Mouse (Mus musculus): ENCODE results near the gene 3110082I17Rik.
A peak's percentile ranks its signal among the peaks of the same experiment; 100 is the strongest.

3110082I17Rik gene

DNA sequence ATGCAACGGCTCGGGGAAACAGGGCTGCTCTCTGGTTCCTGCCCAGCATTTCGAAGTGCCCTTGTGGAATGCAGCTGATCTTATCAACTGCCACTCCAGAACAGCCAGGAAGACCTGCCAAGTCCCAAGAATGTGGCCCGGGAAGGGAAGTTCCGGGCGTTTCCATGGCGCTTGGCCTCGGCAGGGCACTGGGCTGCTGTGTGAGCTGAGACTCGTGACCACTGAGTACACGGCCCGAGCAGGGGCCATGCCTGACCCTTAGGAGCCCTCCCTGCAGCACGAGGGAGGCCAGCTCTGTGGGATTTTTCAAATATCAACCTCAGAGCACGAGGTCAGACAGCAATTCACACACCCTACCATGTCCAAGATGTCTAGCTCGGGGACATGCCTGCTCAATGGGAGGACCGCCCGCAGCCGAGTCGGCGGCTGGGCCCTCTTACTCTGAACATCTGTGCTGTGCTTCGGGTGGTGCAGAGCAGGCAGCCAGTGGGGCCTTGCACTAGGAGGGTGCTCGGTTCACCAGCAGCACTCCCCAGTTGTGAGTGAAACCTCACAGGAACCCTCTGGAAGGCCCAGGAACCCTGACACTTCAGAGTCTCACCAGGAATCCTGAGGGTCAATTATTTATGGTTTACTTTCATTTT lies 81.2 kb downstream of the 3110082I17Rik start:
- DNase-seq (ENCODE audit: low spot score in 2 of 2), result peak; percentile 58 to 64

DNA sequence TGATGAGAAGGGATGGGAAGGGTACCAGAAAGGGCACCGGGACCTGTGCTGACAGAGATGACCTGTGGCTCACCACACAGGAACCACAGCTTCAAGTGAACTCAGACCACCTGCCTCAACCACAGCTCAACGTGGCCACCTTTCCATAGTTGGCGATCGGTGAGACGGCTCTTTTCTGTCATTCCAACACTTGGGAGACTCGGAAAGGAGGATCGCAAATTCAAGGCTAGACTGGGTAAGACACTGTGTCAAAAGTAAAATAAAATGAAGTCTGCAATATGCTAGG lies 82.1 kb downstream of the 3110082I17Rik start:
- DNase-seq (ENCODE audit: low spot score in 2 of 2), result no peak

DNA sequence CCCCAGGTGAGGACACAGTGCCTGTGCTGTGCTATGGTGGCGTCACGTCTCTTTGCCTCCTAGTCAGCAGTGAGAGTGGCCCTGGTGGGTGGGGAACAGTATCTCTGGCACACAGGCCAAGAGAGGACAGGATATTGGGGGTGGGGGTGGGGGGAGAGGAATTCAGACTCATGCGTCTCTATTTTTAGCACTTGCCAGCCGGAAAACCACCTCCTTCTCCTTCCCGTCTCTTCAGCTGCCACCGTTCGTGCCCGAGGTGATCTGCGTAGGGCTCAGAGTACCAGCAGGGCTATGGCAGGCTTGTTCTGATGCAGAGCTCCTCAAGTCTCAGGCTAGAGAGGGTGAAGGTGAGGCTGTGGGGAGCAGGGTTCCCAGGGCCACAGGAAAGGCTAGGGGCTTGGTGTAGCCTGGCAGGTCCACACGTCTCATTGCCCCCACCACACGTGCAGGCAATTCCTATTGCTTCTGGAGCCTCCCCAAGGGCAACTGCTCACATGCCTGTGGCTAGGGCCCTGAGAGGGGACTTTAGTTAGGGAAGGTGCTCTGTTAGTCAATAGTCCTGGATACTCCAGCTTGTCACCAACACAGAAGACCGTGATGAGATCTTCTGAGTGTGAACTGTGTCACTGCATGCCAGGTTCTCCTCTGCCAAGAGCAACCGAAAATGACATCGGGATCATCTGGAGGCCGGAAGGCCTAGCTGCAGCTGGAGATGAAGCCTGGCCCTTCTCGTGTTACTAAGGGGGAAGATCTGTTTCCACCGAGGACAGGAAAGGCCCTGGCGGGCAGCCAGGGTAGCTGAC lies 82.7 kb downstream of the 3110082I17Rik start, which contains the start of gene Gpr146:
Gpr146 (plus strand) TSS at position 230 of the 803 bp plus-strand sequence.
- DNase-seq (ENCODE audit: low spot score in 2 of 2), result peak; percentile 62 to 75

DNA sequence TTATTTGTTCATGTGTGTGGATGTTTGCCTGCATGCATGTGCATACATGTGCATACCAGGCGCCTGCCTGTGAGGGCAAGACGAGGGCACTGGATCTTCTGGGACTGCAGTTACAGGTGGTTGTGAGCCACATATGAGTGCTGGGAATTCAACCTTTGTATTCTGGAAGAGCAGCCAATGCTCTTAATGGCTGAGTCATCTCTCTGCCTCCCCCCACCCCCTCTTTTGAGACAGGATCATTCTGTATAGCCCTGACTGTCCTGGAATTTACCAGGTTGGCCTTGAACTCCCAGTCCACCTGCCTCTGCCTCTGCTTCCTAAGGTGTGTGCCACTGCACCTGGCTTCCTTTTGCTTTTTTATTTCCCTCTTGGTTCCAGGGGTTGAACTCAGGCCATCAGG lies 85.5 kb downstream of the 3110082I17Rik start:
- no peak for DNase-seq (ENCODE audit: low spot score in 2 of 2)

DNA sequence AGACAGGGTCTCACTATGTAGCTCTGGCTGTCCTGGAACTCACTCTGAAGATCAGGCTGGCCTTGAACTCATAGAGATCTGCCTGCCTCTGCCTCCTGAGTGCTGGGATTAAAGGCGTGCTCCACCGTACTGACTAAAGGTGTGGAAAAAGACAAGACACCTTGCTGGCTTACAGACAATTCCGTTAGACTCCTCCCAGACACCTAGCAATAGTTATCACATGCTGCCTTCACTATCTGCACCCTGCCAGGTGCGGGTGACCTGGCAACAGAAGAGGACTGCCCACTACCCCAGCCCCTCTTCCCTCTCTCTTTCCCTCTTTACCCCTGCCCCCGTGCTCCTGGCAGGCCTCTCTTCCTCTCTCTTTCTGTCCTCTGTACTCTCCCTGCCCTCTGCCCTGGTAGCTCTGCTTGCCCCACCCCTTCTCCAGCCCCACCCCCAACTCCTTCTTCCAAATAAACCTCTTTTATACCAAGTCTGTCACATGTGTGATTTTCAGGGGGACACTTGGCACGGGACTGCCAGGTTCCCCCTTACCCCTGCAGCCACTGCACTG lies 86.4 kb downstream of the 3110082I17Rik start:
- DNase-seq (ENCODE audit: low spot score in 2 of 2), result no peak

DNA sequence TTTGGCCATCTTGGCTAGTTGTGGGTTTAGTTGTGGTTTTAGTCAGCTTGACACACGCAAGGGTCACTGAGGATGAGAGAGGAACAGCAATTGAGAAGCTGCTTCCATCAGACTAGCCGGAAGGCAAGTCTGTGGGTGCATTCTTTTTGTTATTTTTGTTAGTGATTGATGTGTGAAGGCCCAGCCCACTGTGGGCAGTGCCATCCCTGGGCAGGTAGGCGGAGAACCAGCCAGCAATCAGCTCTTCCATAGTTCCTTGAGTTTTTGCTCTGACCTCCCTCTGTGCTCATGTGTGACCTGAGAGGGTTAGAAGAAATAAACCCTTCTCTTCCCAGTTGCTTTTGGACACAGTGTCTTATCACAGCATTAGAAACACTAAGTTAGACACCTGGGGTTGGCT lies 87.2 kb downstream of the 3110082I17Rik start:
- no peak for DNase-seq (ENCODE audit: low spot score in 2 of 2)

DNA sequence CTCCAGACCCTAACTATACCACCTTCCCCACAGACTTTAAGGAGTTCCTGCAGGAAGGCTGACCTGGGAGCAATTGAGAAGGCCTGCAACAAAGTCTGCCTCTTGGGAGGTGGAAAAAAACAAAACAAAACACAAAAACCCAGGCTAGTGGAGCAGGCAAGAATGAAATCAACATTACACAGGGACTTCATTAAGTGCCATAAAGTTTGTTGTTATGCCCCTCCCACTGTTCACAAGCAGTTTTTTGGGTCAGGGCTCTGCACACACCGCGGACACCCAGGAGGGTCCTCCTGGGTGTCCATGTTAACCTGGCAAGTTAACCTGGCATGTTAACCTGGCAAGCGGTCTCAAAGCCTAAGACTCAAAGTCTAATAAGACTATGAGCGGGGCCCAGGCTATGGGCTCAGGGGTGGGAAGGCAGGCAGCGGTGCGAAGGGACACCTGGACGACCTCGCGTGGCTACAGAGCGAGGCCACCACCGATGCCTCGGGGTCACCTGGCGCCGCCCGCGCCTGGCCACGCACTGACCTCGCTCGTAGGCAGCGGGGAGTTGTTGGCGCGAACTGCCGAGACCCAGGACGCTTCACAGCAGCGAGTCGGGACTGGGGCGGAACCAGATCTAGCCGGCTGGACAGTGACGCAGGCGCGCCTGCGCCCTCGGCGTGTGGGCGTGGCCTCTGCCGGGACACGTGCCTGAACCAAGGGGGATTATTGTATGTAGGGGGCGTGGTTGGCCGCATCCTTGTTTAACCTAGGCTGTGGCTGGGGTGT lies 88.5 kb downstream of the 3110082I17Rik start:
- DNase-seq (ENCODE audit: low spot score in 2 of 2), result peak; percentile 87 to 95

DNA sequence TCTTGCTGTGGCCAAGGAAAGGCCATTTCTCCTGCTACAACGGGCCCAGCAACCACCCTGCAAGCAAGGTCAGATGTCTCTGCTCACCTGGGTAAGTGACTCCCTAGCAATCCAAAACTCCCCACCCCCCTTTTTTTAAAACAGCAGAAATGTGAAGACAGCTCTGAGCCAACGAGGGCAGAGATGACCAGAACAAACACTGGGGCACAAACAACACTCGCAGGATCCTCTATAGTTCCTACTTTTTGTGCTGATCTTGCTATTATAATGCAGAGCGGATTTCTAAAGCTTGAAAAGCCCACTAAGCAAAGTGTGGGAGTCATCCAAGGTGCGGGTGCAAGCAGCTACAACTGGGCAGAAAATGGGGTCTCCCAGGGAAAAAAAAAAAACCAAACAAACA lies 89.2 kb downstream of the 3110082I17Rik start:
- DNase-seq (ENCODE audit: low spot score in 2 of 2), result no peak

DNA sequence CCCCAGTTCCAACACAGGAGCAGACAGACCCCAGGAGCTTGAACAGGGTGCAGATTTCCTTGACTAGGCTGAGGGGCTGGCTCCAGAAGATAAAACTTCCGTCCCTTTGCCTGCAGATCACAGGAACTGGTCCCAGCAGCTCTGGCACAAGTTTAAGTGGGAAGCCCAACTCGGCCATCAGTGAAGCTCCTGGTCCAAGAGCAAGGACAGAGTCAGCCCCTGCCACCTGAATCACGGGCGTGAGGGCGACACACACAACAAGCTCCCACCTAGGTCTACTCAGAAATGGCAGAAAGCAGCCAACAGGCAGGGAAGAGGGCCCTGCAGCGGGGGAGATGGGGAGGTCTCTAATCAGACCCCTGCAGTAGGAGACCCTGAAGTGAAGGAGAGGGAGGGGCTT lies 90.0 kb downstream of the 3110082I17Rik start:
- DNase-seq (ENCODE audit: low spot score in 2 of 2), result no peak

DNA sequence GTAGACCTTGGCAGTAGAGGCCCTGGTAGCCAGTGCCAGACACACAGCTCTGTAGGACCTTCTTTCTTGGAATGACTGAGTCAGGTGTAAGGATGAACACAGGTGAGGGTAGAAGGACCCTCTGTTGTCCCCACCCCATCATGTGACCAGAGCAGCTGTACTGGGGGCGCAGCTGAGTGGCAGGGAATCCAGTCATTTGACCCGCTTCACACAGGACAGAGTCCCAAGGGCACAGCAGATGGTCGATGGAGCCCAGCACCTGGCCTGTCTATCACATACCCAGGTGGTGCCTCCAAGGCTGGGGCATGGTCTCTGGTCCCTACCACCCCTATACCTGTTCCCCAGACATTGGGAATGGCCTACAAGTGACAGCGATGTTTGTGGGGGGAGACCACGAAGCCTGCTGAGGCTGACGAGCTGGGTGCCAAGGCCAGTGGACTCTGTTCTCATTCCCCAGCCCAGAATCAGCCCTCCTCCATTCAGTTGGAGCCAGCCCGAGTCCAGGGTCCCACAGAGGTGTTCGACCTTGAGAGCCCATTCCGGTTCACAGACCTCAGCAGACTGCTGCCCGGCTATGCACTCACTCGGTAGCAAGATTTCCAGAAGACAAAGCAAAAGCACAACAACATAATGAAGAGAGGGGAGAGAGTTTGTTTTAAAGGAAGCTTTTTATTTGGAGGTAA lies 91.5 kb downstream of the 3110082I17Rik start:
- DNase-seq (ENCODE audit: low spot score in 2 of 2), result no peak

DNA sequence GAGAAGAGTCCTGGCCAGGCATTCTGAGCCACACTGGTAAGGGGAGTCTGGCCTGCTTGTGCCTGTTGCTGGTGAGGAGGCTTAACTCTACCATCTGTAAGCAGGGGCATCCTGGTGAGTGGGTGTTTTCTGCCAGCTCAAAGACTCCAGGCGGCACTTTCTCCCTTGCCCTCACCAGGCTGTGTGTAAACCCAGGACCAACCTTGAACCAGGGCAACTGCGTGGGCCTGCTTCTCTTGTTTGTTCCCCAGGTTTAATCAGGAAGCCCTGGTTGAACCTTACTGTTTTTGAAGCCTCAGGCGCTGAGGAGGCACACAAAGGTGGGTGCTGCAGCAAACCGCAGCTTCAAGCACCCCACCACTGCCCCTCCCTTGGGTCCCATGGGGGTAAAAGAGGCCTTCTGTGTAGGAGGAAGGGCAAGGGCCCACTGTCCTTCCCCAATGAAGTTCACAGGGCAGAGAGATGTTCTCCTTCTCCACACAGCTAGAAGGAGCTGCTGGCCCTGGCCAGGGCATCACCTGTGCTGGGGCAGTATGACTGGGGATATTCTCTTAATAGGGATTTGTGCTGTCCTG lies 92.4 kb downstream of the 3110082I17Rik start:
- DNase-seq (ENCODE audit: low spot score in 2 of 2), result peak in 1 of 2 experiments; percentile 78

DNA sequence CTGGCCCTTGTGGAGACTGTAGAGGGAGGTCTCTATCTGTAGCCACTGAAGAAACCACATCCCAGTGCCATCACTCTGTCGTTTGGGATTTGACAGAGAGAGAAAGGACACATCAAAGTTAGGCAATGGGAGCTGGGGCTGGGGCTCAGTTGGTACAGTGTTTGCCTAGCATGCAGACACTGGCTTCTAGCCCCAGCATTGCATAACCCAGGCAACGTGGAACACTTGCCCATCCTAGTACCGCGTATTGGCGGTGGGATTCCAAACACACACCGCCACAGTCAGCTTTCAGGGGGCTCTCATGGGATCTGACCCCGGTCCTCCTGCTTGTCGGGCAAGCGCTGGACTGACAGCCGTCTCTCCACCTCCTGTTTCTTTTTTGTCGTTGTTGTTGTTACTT lies 93.8 kb downstream of the 3110082I17Rik start:
- no peak for DNase-seq (ENCODE audit: low spot score in 2 of 2)

DNA sequence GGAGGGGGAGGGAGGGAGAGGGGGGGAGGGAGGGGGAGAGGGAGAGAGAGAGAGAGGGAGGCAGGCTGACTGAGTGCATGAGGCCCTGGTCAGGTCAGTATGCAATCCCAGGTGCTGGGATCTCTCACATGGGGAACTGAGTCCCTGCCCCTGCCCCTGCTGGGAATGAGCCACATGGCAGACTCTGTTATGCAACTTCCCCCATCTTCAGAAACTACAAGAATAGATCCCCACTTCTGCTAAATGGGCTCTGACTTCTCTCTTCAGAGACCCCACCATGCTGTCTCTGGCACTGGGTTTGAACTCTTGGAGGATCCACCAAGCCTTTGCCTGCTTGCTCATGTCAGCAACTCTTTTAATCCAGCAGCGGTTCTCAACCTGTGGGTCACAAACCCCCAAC lies 94.5 kb downstream of the 3110082I17Rik start:
- DNase-seq (ENCODE audit: low spot score in 2 of 2), result peak in 1 of 2 experiments; percentile 41

DNA sequence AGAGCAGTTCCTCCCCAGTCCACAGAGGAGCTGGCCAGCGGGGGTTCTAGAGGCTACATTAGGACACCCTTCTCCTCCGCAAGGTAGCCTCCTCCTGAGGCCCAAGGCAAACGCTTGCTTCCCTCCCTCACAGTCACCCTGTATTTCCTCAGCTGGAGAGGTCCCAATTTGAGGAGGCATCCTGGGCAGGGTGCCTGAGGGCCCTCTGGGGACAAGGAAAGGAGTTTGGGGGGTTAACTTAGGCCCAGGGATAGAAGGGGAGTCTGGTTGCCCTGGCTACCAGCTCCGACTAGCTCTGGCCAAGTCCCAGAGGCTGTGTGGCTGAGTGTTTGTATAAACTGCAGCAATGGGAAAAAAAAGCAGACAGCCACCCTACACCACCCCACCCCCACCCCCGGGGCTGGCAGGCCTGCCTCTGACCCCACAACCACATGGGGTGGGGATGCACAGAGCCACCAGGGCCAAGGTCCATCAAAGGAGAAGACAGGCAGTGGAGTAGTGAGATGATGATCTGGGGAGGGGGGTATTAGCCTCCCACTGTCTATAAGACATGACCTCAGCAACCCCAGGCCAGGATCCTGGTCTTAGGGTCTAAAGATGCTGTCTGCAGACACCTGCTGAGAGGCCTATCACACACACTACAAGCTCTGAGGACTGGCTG lies 95.3 kb downstream of the 3110082I17Rik start:
- DNase-seq (ENCODE audit: low spot score in 2 of 2), result no peak

DNA sequence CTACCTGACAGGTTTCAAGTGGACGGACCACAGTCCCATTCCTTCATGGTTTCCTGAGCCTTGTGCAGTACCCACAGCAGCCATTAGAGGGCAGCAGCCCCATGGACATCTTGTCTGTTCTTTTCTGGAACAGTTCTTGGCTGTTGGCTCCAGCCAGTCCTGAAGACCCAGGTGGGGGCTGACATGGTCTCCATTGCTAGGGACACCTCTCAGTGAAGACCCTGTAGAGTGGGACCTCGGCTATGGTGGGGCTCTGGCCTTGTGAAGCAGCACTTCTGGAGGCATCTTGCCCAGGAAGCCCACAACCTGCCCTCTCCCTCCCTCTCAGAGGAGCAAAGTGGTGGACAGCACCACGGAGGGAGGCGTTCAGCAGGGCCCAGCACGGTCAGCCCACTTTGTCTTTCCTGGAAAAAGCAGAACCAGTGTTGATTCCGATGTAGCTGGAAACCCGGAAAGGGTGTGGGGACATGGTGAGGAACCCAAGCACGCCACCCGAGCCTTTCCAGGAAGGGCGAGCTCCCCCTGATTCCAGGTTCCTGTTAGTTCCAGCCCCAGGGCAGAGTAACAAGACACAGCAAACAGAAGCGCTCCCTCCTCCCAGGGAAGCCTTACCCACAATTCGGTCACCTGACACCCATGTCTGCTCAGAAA lies 95.9 kb downstream of the 3110082I17Rik start:
- DNase-seq (ENCODE audit: low spot score in 2 of 2), result peak; percentile 94 to 95

DNA sequence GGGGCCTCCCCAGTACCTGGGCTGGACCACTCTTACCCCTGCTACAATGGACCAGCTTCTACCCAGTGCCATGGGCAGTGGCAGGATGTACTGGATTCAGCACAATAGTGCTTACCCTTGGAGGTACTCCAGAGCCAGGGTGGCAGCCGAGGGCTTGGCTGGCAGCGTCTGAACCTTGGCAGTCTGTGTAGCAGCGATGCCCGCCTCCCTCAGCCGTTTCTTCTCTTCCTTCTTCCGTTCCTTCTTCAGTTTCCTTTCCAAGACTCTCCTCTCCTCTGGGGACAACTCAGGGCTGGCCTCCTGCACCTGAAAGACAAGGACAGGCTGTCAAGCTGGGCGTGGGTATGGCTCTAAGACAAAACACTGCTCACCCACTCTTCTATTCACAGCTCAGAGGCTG lies 96.5 kb downstream of the 3110082I17Rik start:
- no peak for DNase-seq (ENCODE audit: low spot score in 2 of 2)

DNA sequence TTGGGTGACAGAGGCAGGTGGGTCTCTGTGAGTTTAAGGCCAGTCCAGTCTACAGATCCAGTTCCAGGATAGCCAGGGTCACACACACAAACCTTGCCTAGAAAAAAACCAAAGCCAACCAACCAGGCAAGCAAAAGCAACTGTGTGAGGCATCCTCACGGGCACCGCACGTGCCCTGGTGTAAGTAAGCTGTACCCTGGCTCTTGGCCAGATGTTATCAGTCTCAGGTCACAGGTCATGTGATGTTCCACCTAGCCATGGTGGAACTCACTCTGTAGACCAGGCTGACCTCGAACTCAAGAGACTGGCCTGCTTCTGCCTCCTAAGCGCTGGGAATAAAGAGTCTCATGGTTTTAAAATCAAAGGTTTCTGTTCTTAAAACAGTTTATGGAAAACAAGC lies 101.1 kb downstream of the 3110082I17Rik start:
- no peak for DNase-seq (ENCODE audit: low spot score in 2 of 2)

DNA sequence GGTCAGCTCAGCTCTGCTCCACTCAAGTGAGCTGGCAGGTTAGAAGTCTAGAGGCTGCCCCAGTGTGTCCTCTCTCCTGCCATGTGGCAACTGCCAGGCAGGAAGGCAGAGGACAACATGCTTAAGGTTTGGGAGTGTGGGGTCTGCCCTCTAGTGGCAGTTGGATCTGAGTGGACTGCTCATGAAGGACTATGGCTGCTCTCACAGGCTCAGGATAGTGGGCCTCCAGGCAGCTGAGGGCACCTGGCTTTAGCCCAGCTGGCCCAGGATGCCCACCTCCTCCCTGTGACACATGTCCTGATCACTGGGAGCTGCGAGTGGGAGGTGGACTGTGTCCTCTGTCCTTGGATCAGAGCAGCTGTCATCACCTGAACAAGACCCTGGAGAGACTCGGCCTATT lies 101.7 kb downstream of the 3110082I17Rik start:
- DNase-seq (ENCODE audit: low spot score in 2 of 2), result peak in 1 of 2 experiments; percentile 68

DNA sequence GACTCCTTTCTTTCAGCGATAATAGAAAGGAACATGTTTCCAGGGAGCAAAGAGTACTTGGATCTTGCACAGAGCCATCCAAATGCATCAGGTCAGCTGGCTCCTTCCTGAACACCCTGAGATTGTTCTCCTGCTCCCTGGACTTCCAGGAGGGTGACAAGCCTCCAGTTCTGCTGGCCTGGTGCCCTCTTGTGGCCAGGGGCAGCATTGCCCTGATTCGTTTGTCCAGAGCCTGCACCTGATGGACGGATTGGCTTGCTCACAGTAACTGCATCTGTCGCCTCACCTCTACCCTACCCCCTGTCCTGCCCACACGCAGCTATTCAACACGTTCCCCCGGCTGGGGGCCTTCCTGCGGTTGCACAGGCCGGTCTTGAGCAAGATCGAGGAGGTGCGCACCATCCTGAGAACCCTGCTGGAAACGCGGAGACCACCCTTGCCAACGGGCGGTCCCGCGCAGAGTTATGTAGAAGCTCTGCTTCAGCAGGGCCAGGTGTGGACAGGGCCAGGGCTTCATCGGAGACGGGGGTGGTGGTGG lies 105.0 kb downstream of the 3110082I17Rik start:
- peak; percentile 77 to 85 for DNase-seq (ENCODE audit: low spot score in 2 of 2)

DNA sequence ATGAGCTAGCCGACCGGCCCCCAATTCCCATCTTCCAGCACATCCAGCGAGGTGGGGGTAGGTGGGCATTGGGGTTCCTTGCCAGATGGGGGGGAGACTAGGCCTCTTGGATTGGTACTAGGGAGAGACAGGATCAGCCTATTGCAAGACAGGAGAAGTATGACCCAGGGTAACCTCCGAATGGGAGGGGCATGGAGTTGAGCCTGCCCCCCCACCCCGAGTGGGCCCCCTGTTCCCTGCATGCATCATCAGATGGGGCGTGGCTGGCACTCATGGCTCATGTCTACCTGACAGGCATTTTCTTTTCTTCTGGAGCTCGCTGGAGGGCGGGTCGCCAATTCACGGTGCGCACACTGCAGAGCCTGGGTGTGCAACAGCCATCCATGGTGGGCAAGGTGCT lies 106.4 kb downstream of the 3110082I17Rik start:
- DNase-seq (ENCODE audit: low spot score in 2 of 2), result no peak
